Mouse (Mus musculus): ENCODE measurements at regions not wholly inside any gene's neighbourhood (a gene's known extent, or its start where the extent isn't known, plus 50 kb on each side); places are given as distances from the start of the nearest gene placed in this dataset.

DNA sequence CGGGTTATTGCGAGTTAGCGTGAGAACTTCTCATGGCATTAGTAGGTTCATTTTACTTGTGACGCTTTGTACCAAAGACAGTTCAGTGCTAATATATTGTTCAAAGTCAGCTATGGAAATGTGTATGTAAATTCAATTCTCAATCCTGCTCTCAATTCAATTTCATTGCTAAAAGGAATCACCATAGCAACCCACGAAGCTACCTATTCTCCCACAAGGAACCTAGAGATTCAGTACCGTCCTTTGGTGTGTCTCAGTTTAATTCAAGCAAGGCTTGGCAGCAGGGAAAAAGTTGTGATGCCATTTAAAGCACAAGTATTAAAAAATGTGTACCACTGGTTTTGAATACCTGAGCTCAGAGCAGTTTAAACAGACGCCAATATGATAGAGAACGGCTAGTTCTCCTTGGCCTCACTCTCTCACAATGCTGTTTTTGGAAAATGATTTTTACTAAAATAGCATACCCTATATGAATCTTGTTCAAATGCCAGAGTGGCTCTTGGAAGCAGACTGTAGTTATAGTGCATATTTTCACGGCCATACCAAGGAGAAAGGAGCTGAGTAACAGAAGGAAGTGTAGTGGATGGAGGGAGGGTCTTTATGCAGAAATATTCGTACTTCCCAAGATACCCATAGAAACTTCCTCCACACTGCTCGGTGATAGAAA lies 121.4 kb downstream of the Otor start:
- no peak overlapping the region for H3K4me3 ChIP-seq (ENCODE audit: low read depth, low read length)
- H3K4me2 ChIP-seq (ENCODE audit: low read depth, low read length): no peak overlapping the region
- ATAC-seq (ENCODE audit: low read depth): no peak
- no peaks in the 10 kb centered on the region for H3K9me3 ChIP-seq (ENCODE audit: control insufficient read depth, low read length)
- no peaks in the 10 kb centered on the region for H3K27me3 ChIP-seq (ENCODE audit: control insufficient read depth, insufficient read depth, low read length)
- H3K36me3 ChIP-seq (ENCODE audit: control insufficient read depth, insufficient read depth, low read length): no peaks in the 10 kb centered on the region
- WGBS: 85% methylated on average over 11 of the region's 11 CpGs
- H3K4me1 ChIP-seq (ENCODE audit: control insufficient read depth, insufficient read depth, low read length): no peaks in the 10 kb centered on the region
- no peak overlapping the region for H3K9ac ChIP-seq (replicated peaks; ENCODE audit: low read depth, low read length)
- no peak overlapping the region for H3K27ac ChIP-seq (ENCODE audit: low read depth, low read length)

DNA sequence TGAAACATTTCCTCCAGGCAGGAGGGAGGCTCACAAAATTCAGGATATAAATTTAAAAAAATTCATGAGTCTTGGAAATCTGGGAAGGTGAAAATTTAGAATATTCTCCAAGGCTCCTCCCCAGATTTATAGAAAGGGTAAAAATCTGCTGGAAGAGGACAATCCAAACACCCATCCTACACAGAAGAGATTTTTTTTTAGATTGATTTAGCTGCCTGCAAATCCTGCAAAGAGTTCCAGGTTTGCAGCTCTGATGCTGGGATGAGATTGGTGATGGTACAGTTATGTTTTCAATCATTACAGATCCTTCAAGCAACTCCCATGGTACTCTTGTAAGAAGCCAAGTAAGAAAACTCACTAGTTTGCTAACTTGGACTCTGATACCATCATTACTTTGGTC lies 127.8 kb downstream of the Otor start:
- no peak for ATAC-seq (ENCODE audit: low read depth)
- no peak overlapping the region for H3K27ac ChIP-seq (ENCODE audit: low read depth, low read length)
- no peak overlapping the region for H3K9ac ChIP-seq (replicated peaks; ENCODE audit: low read depth, low read length)
- no peaks in the 10 kb centered on the region for H3K4me1 ChIP-seq (ENCODE audit: control insufficient read depth, insufficient read depth, low read length)
- no peaks in the 10 kb centered on the region for H3K9me3 ChIP-seq (ENCODE audit: control insufficient read depth, low read length)
- no peak overlapping the region for H3K4me2 ChIP-seq (ENCODE audit: low read depth, low read length)
- no peak overlapping the region for H3K4me3 ChIP-seq (ENCODE audit: low read depth, low read length)
- no peaks in the 10 kb centered on the region for H3K36me3 ChIP-seq (ENCODE audit: control insufficient read depth, insufficient read depth, low read length)
- H3K27me3 ChIP-seq (ENCODE audit: control insufficient read depth, insufficient read depth, low read length): no peaks in the 10 kb centered on the region

DNA sequence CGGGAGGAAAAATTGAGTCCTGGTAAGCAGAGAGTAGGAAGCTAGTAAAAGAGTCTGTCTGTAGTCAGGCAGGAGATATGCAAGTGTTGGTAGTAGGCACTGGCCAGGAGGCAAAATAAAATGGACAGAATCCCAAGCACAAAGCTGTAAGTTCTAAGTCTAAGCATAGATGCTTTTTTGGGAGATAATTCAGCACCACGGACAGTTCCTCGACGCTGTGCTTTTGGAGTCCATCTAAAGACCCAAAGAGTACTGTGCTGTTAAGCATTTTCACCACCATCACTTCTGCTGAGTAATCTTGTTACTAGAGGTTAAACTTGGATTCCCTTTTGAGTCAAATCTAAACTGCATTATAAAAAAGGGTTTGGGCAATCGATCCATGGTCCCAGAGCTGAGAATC lies 128.9 kb downstream of the Otor start:
- Histone ChIP-seq H3K27me3 (ENCODE audit: control insufficient read depth, insufficient read depth, low read length) (no peaks in the 10 kb centered on the region), H3K4me2 (ENCODE audit: low read depth, low read length) (no peak overlapping the region), H3K4me3 (ENCODE audit: low read depth, low read length) (no peak overlapping the region), H3K36me3 (ENCODE audit: control insufficient read depth, insufficient read depth, low read length) (no peaks in the 10 kb centered on the region), H3K27ac (ENCODE audit: low read depth, low read length) (no peak overlapping the region), H3K9ac (replicated peaks; ENCODE audit: low read depth, low read length) (no peak overlapping the region), H3K9me3 (ENCODE audit: control insufficient read depth, low read length) (no peaks in the 10 kb centered on the region), H3K4me1 (ENCODE audit: control insufficient read depth, insufficient read depth, low read length) (no peaks in the 10 kb centered on the region)
- ATAC-seq (ENCODE audit: low read depth): no peak
- WGBS: 43% methylated on average over 5 of the region's 5 CpGs

DNA sequence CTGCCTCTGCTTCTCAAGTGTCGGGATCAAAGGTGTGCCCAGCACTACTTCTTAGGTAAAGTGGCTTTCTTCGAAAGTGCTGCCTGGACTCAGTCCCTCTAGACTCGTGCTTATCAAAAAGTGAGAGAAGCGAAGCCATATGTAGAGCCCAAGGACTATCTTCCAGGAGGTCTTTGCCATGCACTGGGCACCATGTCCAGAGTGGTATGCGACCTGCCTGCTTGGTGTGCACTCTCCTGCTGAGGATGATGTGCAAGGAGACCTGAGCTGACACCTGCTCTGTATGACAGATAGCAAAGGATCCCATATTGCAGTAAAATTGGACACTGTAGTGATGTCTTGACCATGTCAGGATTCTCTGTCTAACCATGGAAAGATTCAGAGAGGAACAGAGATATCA lies 139.0 kb downstream of the Otor start:
- H3K36me3 ChIP-seq (ENCODE audit: control insufficient read depth, insufficient read depth, low read length): no peaks in the 10 kb centered on the region
- WGBS: 89% methylated on average over 5 of the region's 5 CpGs

DNA sequence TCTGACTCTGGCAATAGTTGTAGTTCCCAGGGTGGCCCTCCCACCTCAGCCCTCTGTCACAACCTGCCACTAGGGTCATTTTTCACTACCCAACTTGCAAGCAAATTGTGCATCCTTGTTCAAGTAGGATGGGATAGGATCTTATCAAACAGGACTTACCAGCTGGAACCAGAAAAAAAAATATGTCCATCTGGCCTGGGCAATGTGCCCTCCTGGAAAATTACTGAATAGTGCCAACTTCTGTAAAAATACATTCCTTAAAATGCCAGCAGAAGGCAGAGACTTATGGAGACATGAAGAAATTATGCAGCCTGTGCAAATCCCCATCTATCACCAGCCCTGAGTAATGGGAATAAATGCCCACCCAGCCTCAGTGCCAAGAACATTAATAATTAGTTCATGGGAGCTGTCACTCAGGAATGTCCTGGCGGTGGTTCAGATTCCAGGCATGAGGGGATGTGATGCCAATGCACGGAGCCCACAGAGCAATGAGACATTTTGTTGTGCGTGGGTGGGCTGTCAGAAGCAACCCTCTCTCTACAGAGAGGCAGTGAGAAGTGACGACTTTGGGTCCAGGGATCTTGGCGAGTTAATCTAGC lies 139.6 kb downstream of the Otor start:
- WGBS: 74% methylated on average over 5 of the region's 5 CpGs
- Histone ChIP-seq H3K4me2 (ENCODE audit: low read depth, low read length) (no peak overlapping the region), H3K36me3 (ENCODE audit: control insufficient read depth, insufficient read depth, low read length) (no peaks in the 10 kb centered on the region), H3K27ac (ENCODE audit: low read depth, low read length) (no peak overlapping the region), H3K4me1 (ENCODE audit: control insufficient read depth, insufficient read depth, low read length) (no peaks in the 10 kb centered on the region), H3K9me3 (ENCODE audit: control insufficient read depth, low read length) (no peaks in the 10 kb centered on the region), H3K27me3 (ENCODE audit: control insufficient read depth, insufficient read depth, low read length) (no peaks in the 10 kb centered on the region), H3K4me3 (ENCODE audit: low read depth, low read length) (no peak overlapping the region), H3K9ac (replicated peaks; ENCODE audit: low read depth, low read length) (no peak overlapping the region)
- ATAC-seq (ENCODE audit: low read depth): no peak

More for the DNA sequence above, 139.0 kb downstream of the Otor start:
- Histone ChIP-seq H3K9me3 (ENCODE audit: control insufficient read depth, low read length) (no peaks in the 10 kb centered on the region), H3K4me1 (ENCODE audit: control insufficient read depth, insufficient read depth, low read length) (no peaks in the 10 kb centered on the region), H3K4me3 (ENCODE audit: low read depth, low read length) (no peak overlapping the region), H3K4me2 (ENCODE audit: low read depth, low read length) (no peak overlapping the region), H3K27ac (ENCODE audit: low read depth, low read length) (no peak overlapping the region), H3K27me3 (ENCODE audit: control insufficient read depth, insufficient read depth, low read length) (no peaks in the 10 kb centered on the region), H3K9ac (replicated peaks; ENCODE audit: low read depth, low read length) (no peak overlapping the region)
- no peak for ATAC-seq (ENCODE audit: low read depth)

DNA sequence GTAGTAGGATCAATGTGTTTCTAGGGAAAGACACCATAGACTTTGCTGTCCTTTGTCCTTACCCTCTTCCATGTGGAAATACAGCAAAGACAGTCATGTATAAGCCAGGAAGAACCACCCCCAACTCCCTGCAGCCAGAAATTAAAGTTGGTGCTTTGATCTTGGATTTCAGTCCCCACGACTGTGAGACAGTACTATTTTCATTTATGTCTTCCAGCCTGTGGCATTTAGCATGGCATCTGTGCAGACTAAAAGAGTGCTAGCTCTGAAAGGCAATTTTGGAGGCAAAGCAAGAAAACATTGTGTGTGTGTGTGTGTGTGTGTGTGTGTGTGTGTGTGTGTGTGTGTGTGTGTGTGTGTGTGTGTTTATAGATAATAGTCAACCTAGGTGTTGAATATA lies 144.1 kb downstream of the Otor start:
- H3K36me3 ChIP-seq (ENCODE audit: control insufficient read depth, insufficient read depth, low read length): no peaks in the 10 kb centered on the region
- H3K9me3 ChIP-seq (ENCODE audit: control insufficient read depth, low read length): no peaks in the 10 kb centered on the region
- H3K4me2 ChIP-seq (ENCODE audit: low read depth, low read length): no peak overlapping the region
- H3K4me1 ChIP-seq (ENCODE audit: control insufficient read depth, insufficient read depth, low read length): no peaks in the 10 kb centered on the region
- H3K27me3 ChIP-seq (ENCODE audit: control insufficient read depth, insufficient read depth, low read length): no peaks in the 10 kb centered on the region
- 67% methylated on average over 1 of the region's 1 CpGs for WGBS
- no peak overlapping the region for H3K9ac ChIP-seq (replicated peaks; ENCODE audit: low read depth, low read length)
- H3K4me3 ChIP-seq (ENCODE audit: low read depth, low read length): no peak overlapping the region
- ATAC-seq (ENCODE audit: low read depth): no peak
- H3K27ac ChIP-seq (ENCODE audit: low read depth, low read length): no peak overlapping the region

DNA sequence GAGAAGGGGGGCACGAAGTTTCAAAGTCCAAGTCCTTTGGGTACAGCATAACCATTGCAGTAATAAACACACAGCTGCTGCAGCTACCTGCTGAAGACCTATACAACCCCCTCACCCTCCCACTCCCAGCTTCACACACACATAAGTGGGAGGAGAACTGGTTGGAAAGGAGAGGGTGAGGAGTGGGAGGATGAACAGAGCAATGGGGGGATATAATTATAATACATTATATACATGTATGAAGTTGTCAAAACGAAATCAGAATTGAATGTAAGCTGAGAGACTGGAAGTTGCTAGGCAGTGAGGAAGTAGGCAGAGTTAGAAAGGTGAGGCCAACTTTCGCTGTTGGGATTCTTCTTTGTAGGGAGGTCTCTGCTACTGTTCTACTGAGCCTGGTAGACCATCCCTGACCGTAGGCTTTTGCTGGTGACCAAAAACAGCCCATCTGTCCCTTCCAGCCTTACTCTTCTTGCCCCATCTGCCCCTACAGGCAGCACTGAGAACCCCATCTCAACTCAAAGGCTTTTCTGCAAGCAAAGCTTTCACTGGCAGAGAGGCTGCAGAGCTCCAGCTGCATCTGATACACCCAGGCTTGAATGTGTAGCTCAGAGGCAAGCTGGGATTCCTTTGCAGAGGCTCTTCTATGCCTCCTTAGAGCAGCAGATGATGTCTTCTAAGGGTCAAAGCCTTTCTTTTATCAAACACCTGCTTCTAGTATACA lies 146.3 kb downstream of the Otor start:
- Histone ChIP-seq H3K9ac (replicated peaks; ENCODE audit: low read depth, low read length) (no peak overlapping the region), H3K4me3 (ENCODE audit: low read depth, low read length) (no peak overlapping the region), H3K27ac (ENCODE audit: low read depth, low read length) (no peak overlapping the region), H3K4me2 (ENCODE audit: low read depth, low read length) (no peak overlapping the region), H3K9me3 (ENCODE audit: control insufficient read depth, low read length) (no peaks in the 10 kb centered on the region), H3K27me3 (ENCODE audit: control insufficient read depth, insufficient read depth, low read length) (no peaks in the 10 kb centered on the region), H3K4me1 (ENCODE audit: control insufficient read depth, insufficient read depth, low read length) (no peaks in the 10 kb centered on the region), H3K36me3 (ENCODE audit: control insufficient read depth, insufficient read depth, low read length) (no peaks in the 10 kb centered on the region)
- 75% methylated on average over 4 of the region's 4 CpGs for WGBS
- ATAC-seq (ENCODE audit: low read depth): no peak

DNA sequence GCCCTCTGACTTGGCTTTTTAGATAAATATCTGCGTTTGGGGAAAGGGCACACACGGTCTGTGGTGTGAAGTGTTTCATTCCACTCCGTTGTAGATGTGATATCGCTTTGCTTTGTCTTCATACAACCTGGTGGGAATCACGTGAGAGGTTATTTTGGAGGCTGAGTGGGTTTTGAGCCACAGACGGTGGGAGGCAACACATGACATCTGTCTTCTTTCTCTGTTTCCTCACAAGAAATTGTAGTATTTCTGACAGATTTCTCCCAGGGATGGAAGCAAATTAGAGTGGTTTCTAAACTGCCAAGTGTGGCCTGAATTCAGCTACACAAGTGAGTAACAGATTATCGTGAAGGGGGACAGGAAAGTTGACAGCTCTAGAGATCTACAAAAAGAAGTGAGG lies 155.5 kb downstream of the Otor start:
- WGBS: 87% methylated on average over 7 of the region's 7 CpGs
- Histone ChIP-seq H3K27me3 (ENCODE audit: control insufficient read depth, insufficient read depth, low read length) (no peaks in the 10 kb centered on the region), H3K4me3 (ENCODE audit: low read depth, low read length) (no peak overlapping the region), H3K36me3 (ENCODE audit: control insufficient read depth, insufficient read depth, low read length) (no peaks in the 10 kb centered on the region), H3K4me1 (ENCODE audit: control insufficient read depth, insufficient read depth, low read length) (no peaks in the 10 kb centered on the region), H3K9ac (replicated peaks; ENCODE audit: low read depth, low read length) (no peak overlapping the region), H3K27ac (ENCODE audit: low read depth, low read length) (no peak overlapping the region), H3K4me2 (ENCODE audit: low read depth, low read length) (no peak overlapping the region), H3K9me3 (ENCODE audit: control insufficient read depth, low read length) (no peaks in the 10 kb centered on the region)
- ATAC-seq (ENCODE audit: low read depth): no peak

DNA sequence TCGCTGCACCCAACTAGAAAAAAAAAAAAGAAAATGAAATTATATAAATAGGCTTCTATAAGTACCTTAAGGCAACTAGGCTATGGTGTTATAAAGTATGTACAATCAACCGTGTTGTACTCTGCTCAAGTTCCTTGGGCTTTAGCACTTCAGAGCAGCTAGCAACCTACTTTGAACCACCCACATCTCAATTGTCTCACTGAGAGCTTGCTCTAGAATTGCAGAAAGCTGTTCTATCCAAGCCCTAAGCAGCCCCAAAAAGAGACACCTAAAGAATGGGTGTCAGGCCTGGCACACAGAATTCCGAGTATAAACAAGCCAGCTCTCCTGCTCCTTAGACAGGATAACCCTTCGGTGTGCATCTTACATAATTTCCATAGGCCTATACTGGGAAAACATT lies 162.0 kb downstream of the Otor start:
- Histone ChIP-seq H3K4me3 (ENCODE audit: low read depth, low read length) (no peak overlapping the region), H3K27me3 (ENCODE audit: control insufficient read depth, insufficient read depth, low read length) (no peaks in the 10 kb centered on the region), H3K4me1 (ENCODE audit: control insufficient read depth, insufficient read depth, low read length) (no peaks in the 10 kb centered on the region), H3K9ac (replicated peaks; ENCODE audit: low read depth, low read length) (no peak overlapping the region), H3K4me2 (ENCODE audit: low read depth, low read length) (no peak overlapping the region), H3K36me3 (ENCODE audit: control insufficient read depth, insufficient read depth, low read length) (no peaks in the 10 kb centered on the region), H3K27ac (ENCODE audit: low read depth, low read length) (no peak overlapping the region), H3K9me3 (ENCODE audit: control insufficient read depth, low read length) (no peaks in the 10 kb centered on the region)
- 87% methylated on average over 4 of the region's 4 CpGs for WGBS
- ATAC-seq (ENCODE audit: low read depth): no peak

Measured in neural tube, embryonic 14.5 days (tissue).